Mouse (Mus musculus) heart, postnatal 36 days (tissue): ENCODE results near the gene Myrf. TPM values are rescaled to one million over a fixed set of nuclear protein-coding genes. Genes with fewer than 3 reads are reported as not detected.

Source experiments
- microRNA-seq, 2 experiments: library from miRNA; unstranded; fragments of <30 nt; microRNA quantifications; one replicate each; pipeline ENCODE4 v1.2.0; 2021; ENCODE audit warnings: borderline number of aligned reads in 2 of 2
- total RNA-seq, 2 experiments: library from RNA; stranded (reverse); gene quantifications; 2 replicates each; pipeline ENCODE4 v1.2.3; 2021

The Myrf gene
- total RNA-seq, 2 experiments from 2014 or later, result 5.9 to 7.3 TPM

Small RNA genes lying within 50 kb of the gene (microRNA-seq; reads per million reads assigned to microRNA genes)
- gene Mir6993, result 0 reads per million in 2 experiments

Other genes starting within 250 kb of the Myrf start
- under 1 TPM; 0.11 to 0.14 TPM for gene Best1, start 239.1 kb downstream of the Myrf start, total RNA-seq
- 1 to 10 TPM; 7.9 to 8.7 TPM for gene Rab3il1, start 239.1 kb downstream of the Myrf start, total RNA-seq
- 10 to 100 TPM; 37.8 to 39.8 TPM for gene Fads3, start 199.2 kb downstream of the Myrf start, total RNA-seq
- gene Fads2, start 139.0 kb downstream of the Myrf start, total RNA-seq, result 1 to 10 TPM; 4.8 to 6.8 TPM
- 10 to 100 TPM; 23.7 to 24.0 TPM for gene Fads1, start 57.9 kb downstream of the Myrf start, total RNA-seq
- gene Tmem258, start 36.7 kb downstream of the Myrf start, total RNA-seq, result 100 to 1,000 TPM; 173 to 180 TPM
- 1 to 10 TPM; 4.7 TPM for gene Fen1, start 36.6 kb downstream of the Myrf start, total RNA-seq
- 1 to 10 TPM; 2.7 TPM for gene Dagla, start 64.1 kb upstream of the Myrf start, total RNA-seq
- 10 to 100 TPM; 39.4 to 41.6 TPM for gene Syt7, start 148.3 kb upstream of the Myrf start, total RNA-seq
- 1 to 10 TPM; 1.0 to 1.1 TPM for gene Lrrc10b, start 216.7 kb upstream of the Myrf start, total RNA-seq
- under 1 TPM; 0.19 to 0.61 TPM for gene Ppp1r32, start 242.2 kb upstream of the Myrf start, total RNA-seq